Mouse (Mus musculus) hindbrain, postnatal 0 days (tissue): ENCODE data around the gene Map3k9. TPM values are rescaled to one million over a fixed set of nuclear protein-coding genes. Genes with fewer than 3 reads are reported as not detected.
A peak's percentile ranks its signal among the peaks of the same experiment; 100 is the strongest.

Experiments
- ATAC-seq: fragments of 200-750 bp; cut with Nextera tagmentation; 2 replicates; pipeline ENCODE4 v1.8.0; 2017; ENCODE audit warnings: mild to moderate bottlenecking, moderate TSS enrichment, moderate library complexity
- DNase-seq: peaks from one replicate; pipeline ENCODE4 v3.0.0-alpha.2; 2015; ENCODE audit warnings: low spot score
- H3K27ac ChIP-seq: fragments of 300-500 bp; sonication (generic); 2 replicates; pipeline ENCODE4 v1.5.1; 2014; ENCODE audit warnings: mild to moderate bottlenecking
- H3K27me3 ChIP-seq: fragments of 300-500 bp; sonication (generic); 2 replicates; pipeline ENCODE4 v1.6.1; 2014; ENCODE audit warnings: low read length, mixed read lengths; ENCODE audit not compliant: insufficient read depth
- H3K36me3 ChIP-seq: fragments of 300-500 bp; sonication (generic); 2 replicates; pipeline ENCODE4 v1.6.1; 2014; ENCODE audit warnings: low read length, mixed read lengths; ENCODE audit not compliant: insufficient read depth
- H3K4me1 ChIP-seq: fragments of 300-500 bp; sonication (generic); 2 replicates; pipeline ENCODE4 v1.6.1; 2014; ENCODE audit warnings: antibody characterized with exemption, low read length, mixed read lengths; ENCODE audit not compliant: insufficient read depth
- H3K4me2 ChIP-seq: fragments of 300-500 bp; sonication (generic); 2 replicates; pipeline ENCODE4 v1.6.1; 2014; ENCODE audit warnings: low read depth, mild to moderate bottlenecking, low read length, moderate library complexity, mixed read lengths
- H3K4me3 ChIP-seq: fragments of 300-500 bp; sonication (generic); 2 replicates; pipeline ENCODE4 v1.5.1; 2014; ENCODE audit warnings: low read length
- H3K9ac ChIP-seq: fragments of 300-500 bp; sonication (generic); replicated peaks from 2 replicates; pipeline ENCODE4 v1.6.1; 2014; ENCODE audit warnings: mild to moderate bottlenecking, low read length, moderate library complexity, mixed read lengths
- H3K9me3 ChIP-seq: fragments of 300-500 bp; sonication (generic); 2 replicates; pipeline ENCODE4 v1.6.1; 2016; ENCODE audit warnings: low read length, mixed read lengths
- CTCF ChIP-seq: IDR thresholded peaks from 2 replicates; pipeline ENCODE4 v1.5.1; 2016; ENCODE audit warnings: antibody characterized with exemption, control low read depth, low read depth
- WGBS: fragments of 180-500 bp; shearing (Covaris S2); extraction: QIAGEN DNeasy Blood & Tissue Kit; methylation state at CpG from one replicate; pipeline ENCODE4 v1.1.7; 2014; 5-methylcytosine and 5-hydroxymethylcytosine counted together
- polyA plus RNA-seq: library from polyadenylated mRNA; unstranded; fragments of >200 nt; fragmentation: Nextera tagmentation; extraction: Ambion mirVana; gene quantifications from 2 replicates; pipeline ENCODE4 v1.2.1, GENCODE M21; 2015
- total RNA-seq: library from RNA; depleted of rRNA; stranded (reverse); fragments of >200 nt; gene quantifications from 2 replicates; pipeline ENCODE4 v1.2.3, GENCODE M21; 2014

Gene Map3k9
- total and polyA plus RNA-seq, 2 experiments from 2014 or later: 8.4 to 60.1 TPM

- H3K36me3 ChIP-seq: no peaks in the 10 kb centered on the region
- 0 out of 2 replicates have a peak overlapping the region, but pooled peaks have one; percentile 15 for H3K4me3 ChIP-seq
- peak; percentile 56 for DNase-seq
- no peaks in the 10 kb centered on the region for H3K27me3 ChIP-seq
- no peaks in the 10 kb centered on the region for H3K9me3 ChIP-seq
- H3K4me2 ChIP-seq: peak overlapping the region; percentile 54
- H3K4me1 ChIP-seq: no peaks in the 10 kb centered on the region
- H3K27ac ChIP-seq: peak overlapping the region; percentile 21; the same call in 1 of the 2 replicates
- WGBS: 11% methylated on average over 10 of the region's 10 CpGs
- ATAC-seq: peak; percentile 72
- no peak overlapping the region for H3K9ac ChIP-seq
- no peak for TF ChIP-seq CTCF
Measured at GRCm38 (mm10) chr12:81816330-81817125, 35.6 kb upstream of the Map3k9 start.

GRCm38 (mm10) chr12:81814742-81815141 is 33.8 kb upstream of the Map3k9 start:
- H3K36me3 ChIP-seq: no peaks in the 10 kb centered on the region
- 92% methylated on average over 5 of the region's 5 CpGs for WGBS
- DNase-seq (no peak), ATAC-seq (no peak)
- no peaks in the 10 kb centered on the region for H3K9me3 ChIP-seq
- H3K4me1 ChIP-seq: no peaks in the 10 kb centered on the region
- TF ChIP-seq CTCF: no peak
- no peak overlapping the region for H3K9ac ChIP-seq
- no peaks in the 10 kb centered on the region for H3K27me3 ChIP-seq
- no peak overlapping the region for H3K27ac ChIP-seq
- no peak overlapping the region for H3K4me2 ChIP-seq
- no peak overlapping the region for H3K4me3 ChIP-seq

GRCm38 (mm10) chr12:81810417-81810816 is 29.4 kb upstream of the Map3k9 start:
- no peak overlapping the region for H3K9ac ChIP-seq
- WGBS: 29% methylated on average over 8 of the region's 8 CpGs
- ATAC-seq (no peak), DNase-seq (no peak)
- no peaks in the 10 kb centered on the region for H3K9me3 ChIP-seq
- no peak overlapping the region for H3K4me3 ChIP-seq
- no peak for TF ChIP-seq CTCF
- no peaks in the 10 kb centered on the region for H3K27me3 ChIP-seq
- H3K4me2 ChIP-seq: no peak overlapping the region
- H3K27ac ChIP-seq: no peak overlapping the region
- no peaks in the 10 kb centered on the region for H3K36me3 ChIP-seq
- H3K4me1 ChIP-seq: 0 out of 2 replicates have a peak, but pooled peaks cover 8% of the 10 kb centered on the region

GRCm38 (mm10) chr12:81808596-81808995 is 27.6 kb upstream of the Map3k9 start:
- 46% methylated on average over 2 of the region's 2 CpGs for whole genome bisulfite sequencing
- Histone ChIP-seq H3K9me3 (no peaks in the 10 kb centered on the region), H3K9ac (no peak overlapping the region), H3K4me1 (0 out of 2 replicates have a peak, but pooled peaks cover 8% of the 10 kb centered on the region), H3K27ac (no peak overlapping the region), H3K27me3 (no peaks in the 10 kb centered on the region), H3K4me3 (no peak overlapping the region), H3K4me2 (no peak overlapping the region), H3K36me3 (no peaks in the 10 kb centered on the region)
- DNase-seq (no peak), ATAC-seq (no peak)
- TF ChIP-seq CTCF: no peak

GRCm38 (mm10) chr12:81807953-81808352 is 27.0 kb upstream of the Map3k9 start:
- no peaks in the 10 kb centered on the region for H3K36me3 ChIP-seq
- no peaks in the 10 kb centered on the region for H3K9me3 ChIP-seq
- 0 out of 2 replicates have a peak, but pooled peaks cover 8% of the 10 kb centered on the region for H3K4me1 ChIP-seq
- no peak overlapping the region for H3K4me3 ChIP-seq
- peak overlapping the region; percentile 52 for H3K4me2 ChIP-seq
- H3K27me3 ChIP-seq: no peaks in the 10 kb centered on the region
- TF ChIP-seq CTCF: no peak
- ATAC-seq (no peak), DNase-seq (peak; percentile 43)
- WGBS: 27% methylated on average over 11 of the region's 11 CpGs
- no peak overlapping the region for H3K27ac ChIP-seq
- no peak overlapping the region for H3K9ac ChIP-seq

GRCm38 (mm10) chr12:81807529-81807837 is 26.5 kb upstream of the Map3k9 start:
- H3K9me3 ChIP-seq: no peaks in the 10 kb centered on the region
- no peak overlapping the region for H3K27ac ChIP-seq
- peak overlapping the region; percentile 5; the same call in 1 of the 2 replicates for H3K4me3 ChIP-seq
- 3% methylated on average over 7 of the region's 7 CpGs for WGBS
- H3K27me3 ChIP-seq: no peaks in the 10 kb centered on the region
- H3K4me2 ChIP-seq: peak overlapping the region; percentile 52
- H3K4me1 ChIP-seq: 0 out of 2 replicates have a peak, but pooled peaks cover 8% of the 10 kb centered on the region
- no peak for ATAC-seq
- H3K9ac ChIP-seq: no peak overlapping the region
- TF ChIP-seq CTCF: no peak
- H3K36me3 ChIP-seq: no peaks in the 10 kb centered on the region
- DNase-seq: no peak
